Mouse (Mus musculus) urinary bladder, postnatal 4 days (tissue): ENCODE data around the gene Aco1.

Source experiments
- DNase-seq, 2 experiments: peaks; one replicate each; pipeline ENCODE4 v3.0.0; 2021 to 2022; ENCODE audit warnings: low spot score in 2 of 2

Aco1 gene

GRCm38 (mm10) chr4:40157500-40158223 is 14.8 kb downstream of the Aco1 start:
- DNase-seq = no peak

DNA sequence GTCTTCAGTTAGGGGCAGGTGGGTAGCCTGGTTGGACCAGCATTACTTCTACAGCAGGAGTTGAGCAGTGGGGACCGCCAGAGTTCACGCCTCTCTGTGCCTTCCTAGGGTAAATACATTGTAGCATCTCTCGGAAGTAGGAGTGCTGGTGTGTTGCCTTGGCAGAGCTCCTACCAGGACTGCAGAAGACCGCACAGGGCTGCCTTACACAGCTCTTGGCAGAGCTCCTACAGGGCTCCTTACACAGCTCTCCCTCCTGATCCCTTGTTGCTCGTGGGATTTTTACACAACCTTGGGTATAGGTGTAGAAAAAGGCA is 15.3 kb downstream of the Aco1 start:
- no peak for DNase-seq

GRCm38 (mm10) chr4:40160591-40161434 is 17.9 kb downstream of the Aco1 start:
- no peak for DNase-seq

DNA sequence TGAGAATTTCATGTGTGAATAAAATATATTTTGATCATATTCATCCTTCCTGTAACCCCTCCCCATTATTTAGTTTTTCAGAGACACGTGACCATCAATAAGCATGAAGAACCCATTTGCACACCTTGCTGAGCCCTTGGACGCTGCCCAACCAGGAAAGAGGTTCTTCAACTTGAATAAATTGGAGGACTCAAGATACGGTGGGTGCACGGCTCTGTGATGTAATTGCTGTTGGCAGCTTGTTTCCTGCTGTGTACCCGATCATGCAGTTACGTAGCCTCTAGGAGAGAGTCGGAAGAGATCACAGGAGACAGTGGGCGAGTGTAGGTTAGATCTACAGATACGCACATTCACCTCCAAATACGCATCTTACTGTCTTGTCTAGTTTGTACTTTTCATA is 20.8 kb downstream of the Aco1 start:
- DNase-seq = no peak

GRCm38 (mm10) chr4:40171477-40171876 is 28.6 kb downstream of the Aco1 start:
- no peak for DNase-seq

- DNase-seq = no peak
Observed at GRCm38 (mm10) chr4:40172336-40172735, 29.5 kb downstream of the Aco1 start.

DNA sequence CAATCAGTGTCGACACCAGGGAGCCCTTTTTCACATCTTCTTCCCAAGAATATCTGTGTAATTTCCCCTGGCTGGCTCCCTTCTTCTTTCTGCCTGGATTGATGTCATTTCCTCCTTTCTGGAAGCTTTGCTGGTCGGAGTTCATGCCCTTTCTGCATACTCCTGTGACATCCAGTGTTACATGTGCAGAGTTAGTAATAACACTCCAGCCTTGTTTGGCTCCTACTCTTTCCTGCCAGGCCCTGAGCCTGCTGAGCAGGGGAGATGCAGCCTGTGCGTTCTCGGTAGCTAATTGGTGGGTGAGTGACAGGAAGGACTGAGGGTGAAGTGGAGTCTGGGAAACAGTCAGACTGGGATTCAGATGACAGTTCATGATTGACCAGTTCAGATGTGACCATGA is 31.4 kb downstream of the Aco1 start:
- DNase-seq = no peak

DNA sequence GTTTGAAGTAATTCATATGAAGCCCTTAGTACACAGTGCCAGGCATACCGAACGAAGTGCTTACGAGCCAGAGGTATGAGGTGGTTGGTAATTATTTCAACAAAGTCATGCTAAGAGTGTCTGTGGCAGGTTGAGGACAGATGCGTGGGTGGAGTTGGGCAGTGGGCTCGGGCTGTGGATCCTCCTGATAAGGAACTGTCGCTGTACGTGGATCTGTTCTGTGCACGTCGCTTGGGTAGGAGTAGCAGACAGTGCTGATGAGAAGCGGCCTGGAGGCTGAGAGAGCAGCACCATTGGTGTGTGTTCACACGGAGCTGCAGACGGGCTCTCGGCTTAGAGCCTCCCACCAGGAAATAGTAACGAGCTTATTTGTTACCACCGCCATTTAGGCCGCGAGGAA is 35.7 kb downstream of the Aco1 start:
- DNase-seq = no peak

GRCm38 (mm10) chr4:40180046-40180445 is 37.2 kb downstream of the Aco1 start:
- DNase-seq = no peak

GRCm38 (mm10) chr4:40181681-40182080 is 38.8 kb downstream of the Aco1 start:
- no peak for DNase-seq

DNA sequence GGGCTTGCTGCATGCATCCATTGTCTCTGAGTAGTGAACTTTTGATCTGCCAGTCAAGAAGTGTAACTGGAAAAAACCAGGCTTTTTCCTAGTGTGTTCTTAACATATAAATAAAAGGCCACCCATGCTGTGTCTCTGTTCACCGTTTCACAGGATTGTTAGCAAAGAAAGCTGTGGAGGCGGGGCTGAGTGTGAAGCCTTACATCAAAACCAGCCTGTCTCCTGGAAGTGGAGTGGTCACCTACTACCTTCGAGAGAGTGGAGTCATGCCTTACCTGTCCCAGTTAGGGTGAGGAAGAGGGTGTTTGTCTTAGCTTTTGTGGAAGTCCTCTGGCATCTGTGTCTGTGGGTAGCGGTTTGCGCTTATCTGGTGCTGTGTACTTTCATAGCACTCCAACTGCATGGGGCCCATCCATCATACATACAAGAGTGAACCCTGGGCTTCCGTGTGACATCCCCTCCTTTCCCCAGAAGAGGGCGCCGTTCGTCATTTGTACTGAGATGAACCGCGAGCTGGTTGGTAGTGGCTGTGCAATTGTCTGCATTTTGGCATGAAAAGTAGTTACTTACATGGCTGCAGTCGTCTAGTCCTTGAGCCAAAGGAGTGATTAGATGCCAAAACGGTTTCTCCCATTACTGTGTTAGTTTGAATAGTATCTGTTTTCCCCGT is 39.9 kb downstream of the Aco1 start:
- DNase-seq = peak; percentile 23 to 71

- DNase-seq = no peak
Observed at GRCm38 (mm10) chr4:40183781-40184180, 40.9 kb downstream of the Aco1 start.

GRCm38 (mm10) chr4:40184470-40184869 is 41.6 kb downstream of the Aco1 start:
- no peak for DNase-seq

DNA sequence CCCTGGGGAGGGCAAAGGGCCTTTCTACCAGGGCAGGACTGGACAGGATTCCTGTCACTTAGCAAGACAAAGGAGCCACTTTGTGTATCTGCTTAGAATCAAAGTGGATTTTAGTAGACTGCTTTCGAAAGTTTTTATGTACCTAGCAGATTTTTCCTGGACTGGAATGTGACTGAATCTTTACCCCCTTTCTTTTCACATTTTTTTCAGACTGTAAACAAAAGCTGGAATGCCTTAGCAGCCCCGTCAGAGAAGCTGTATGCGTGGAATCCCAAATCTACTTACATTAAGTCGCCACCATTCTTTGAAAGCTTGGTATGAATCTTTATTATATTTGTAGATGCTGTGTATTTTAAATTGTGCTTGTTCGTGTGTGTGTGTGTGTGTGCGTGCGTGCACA is 45.1 kb downstream of the Aco1 start:
- no peak for DNase-seq

- DNase-seq = no peak
Observed at GRCm38 (mm10) chr4:40192246-40192645, 49.4 kb downstream of the Aco1 start.

- DNase-seq = no peak
Observed at GRCm38 (mm10) chr4:40193461-40193860, 50.6 kb downstream of the Aco1 start.

DNA sequence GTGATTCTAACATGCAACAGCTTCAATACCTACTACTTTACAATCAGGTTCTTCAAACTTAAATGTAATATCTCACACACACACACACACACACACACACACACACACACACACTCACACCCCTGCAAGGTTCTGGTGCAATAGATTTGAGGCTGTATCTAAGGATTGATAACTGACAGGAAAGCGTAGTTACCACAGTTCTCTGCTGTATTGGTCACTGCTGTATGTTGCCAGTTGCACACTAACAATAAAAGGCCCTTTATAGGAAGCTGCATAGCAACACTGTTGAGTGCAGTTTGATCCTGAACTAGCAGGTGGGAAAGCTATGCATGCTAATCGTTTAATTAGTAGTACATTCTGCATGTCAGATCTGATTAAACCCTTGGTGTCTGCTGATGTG is 52.5 kb downstream of the Aco1 start:
- no peak for DNase-seq

- no peak for DNase-seq
Observed at GRCm38 (mm10) chr4:40202205-40202604, 59.3 kb downstream of the Aco1 start.

GRCm38 (mm10) chr4:40204374-40204773 is 61.5 kb downstream of the Aco1 start:
- no peak for DNase-seq

- no peak for DNase-seq
Observed at GRCm38 (mm10) chr4:40205231-40205903, 62.5 kb downstream of the Aco1 start.

- no peak for DNase-seq
Observed at GRCm38 (mm10) chr4:40207701-40208100, 64.8 kb downstream of the Aco1 start.

DNA sequence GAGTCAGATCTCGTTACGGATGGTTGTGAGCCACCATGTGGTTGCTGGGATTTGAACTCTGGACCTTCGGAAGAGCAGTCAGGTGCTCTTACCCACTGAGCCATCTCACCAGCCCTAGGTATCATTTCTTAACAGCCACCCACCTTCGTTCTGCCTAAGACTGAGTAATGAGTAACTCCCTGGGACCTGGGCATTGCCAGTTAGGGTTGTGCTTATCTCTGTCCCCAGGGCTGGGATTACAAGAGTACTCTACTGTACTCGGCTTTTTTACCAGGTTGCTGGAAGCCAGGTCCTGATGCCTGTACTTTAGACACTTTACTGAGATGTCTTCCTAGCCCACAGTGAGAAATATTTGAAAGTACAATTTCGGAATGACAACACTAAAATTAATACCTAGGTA is 69.3 kb downstream of the Aco1 start:
- DNase-seq = no peak
